Mouse (Mus musculus): ENCODE data around the gene Tnfrsf14.
A peak's percentile ranks its signal among the peaks of the same experiment; 100 is the strongest.

Gene Tnfrsf14

GRCm38 (mm10) chr4:154928395-154929087, at the start of gene Tnfrsf14:
Gene Tnfrsf14 (minus strand): TSS chr4:154928563.
- no peak for DNase-seq (ENCODE audit: extremely low read depth, insufficient read length, low spot score)

DNA sequence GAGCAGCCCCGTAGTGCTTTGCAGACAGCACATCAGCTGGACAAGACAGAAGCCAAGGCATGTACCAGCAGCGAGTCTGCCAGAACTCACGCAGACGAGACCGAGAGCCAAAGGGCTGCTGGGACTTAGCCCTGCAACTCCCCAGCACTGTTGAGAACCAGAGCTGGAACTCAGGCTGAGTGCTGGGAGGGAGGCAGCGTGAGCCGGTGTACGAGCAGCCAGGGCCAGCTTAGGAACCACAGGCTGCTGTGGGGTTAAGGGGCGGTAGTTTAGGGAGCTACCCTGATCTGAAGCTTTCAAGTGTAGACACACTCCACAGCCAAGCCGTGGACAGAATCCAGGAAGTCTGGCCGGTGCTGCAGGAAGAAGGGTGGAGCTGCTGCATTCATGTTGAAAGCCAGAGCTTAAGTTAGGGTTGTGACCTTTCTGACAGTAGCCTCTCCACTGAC, 45.8 kb upstream of the Tnfrsf14 start:
- DNase-seq (ENCODE audit: extremely low read depth, insufficient read length, low spot score): no peak

- no peak for DNase-seq (ENCODE audit: extremely low read depth, insufficient read length, low spot score)
Observed at GRCm38 (mm10) chr4:154972546-154972945, 44.2 kb upstream of the Tnfrsf14 start.

DNA sequence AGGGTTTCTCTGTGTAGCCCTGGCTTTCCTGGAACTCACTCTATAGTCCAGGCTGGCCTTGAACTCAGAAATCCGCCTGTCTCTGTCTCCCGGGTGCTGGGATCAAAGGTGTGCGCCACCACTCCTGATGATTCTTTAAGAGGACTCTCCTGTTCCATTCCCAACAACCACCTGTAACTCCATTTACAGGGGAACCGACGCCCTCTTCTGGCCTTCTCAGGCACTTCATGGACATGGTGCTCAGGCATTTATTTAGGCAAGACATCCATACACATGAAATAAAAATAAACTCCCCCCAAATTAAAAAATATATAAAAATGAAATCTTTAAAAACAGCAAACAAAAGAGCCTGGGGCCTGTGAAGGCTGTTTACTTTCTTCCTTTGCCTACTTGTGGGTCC, 38.8 kb upstream of the Tnfrsf14 start:
- no peak for DNase-seq (ENCODE audit: extremely low read depth, insufficient read length, low spot score)

- no peak for DNase-seq (ENCODE audit: extremely low read depth, insufficient read length, low spot score)
Observed at GRCm38 (mm10) chr4:154965856-154966255, 37.5 kb upstream of the Tnfrsf14 start.

- no peak for DNase-seq (ENCODE audit: extremely low read depth, insufficient read length, low spot score)
Observed at GRCm38 (mm10) chr4:154964581-154965235, 36.3 kb upstream of the Tnfrsf14 start.

DNA sequence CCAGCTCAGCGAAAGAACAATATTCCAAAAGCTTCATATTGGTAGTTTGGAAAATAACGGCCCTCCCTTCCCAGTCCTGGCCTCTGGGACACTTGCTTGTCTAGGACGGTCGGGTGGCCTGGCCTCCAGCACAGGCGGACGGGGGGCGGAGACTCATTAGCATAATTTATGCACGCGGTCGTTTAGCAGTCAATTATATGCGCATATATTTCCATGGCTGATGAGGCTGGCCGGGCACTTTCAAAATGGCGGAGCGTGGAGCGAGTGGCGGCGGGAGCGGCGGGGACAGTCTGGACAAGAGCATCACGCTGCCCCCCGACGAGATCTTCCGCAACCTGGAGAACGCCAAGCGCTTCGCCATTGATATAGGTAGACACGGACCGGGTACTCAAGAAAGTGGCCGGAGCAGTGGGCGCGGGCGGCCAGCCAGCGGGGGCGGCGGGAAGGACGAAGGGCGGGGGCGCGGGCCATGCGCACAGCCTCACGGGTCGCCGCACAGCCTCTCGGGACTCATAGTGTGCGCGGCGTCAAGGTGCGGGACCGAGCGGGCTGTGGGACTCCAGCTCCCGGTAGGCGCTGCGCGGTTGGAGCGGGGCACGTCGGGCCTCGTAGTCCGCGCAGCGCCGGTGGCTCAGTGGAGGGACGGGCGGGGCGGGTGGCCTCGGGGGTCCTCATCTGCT, 35.7 kb upstream of the Tnfrsf14 start, which contains the start of gene Pank4:
Pank4 (plus strand) TSS at position 223 of the 680 bp plus-strand sequence.
- peak; percentile 84 for DNase-seq (ENCODE audit: extremely low read depth, insufficient read length, low spot score)

DNA sequence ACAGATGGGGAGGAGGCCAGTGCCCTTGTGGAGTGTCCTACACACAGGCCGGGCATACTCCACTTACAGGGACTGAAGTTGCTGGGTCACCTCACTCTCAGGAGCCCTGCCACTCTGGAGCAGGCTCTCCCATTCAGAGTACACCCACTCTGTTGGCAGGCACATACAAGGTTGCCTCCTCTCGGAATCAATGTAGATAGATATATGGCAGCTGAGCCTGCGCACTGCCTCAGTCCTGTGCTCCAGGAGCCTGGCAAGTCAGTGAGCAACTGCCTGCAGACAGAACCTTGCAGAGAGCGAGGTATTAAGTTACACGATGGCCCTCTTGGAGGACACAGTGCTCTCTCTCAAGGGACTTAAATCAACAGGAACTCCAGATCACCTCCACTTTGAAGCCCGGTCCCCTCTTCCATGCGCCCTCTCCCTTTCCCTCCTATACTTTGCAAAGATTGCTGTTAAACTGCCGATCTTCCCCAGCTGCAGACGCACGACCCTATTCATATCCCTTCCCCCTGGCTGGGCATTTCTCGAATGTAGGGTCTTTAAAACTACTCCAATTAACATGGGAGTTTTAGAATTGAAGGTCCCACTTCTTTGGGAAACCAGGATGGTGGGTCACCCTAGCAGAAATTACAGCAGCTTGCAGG, 35.0 kb upstream of the Tnfrsf14 start:
- no peak for DNase-seq (ENCODE audit: extremely low read depth, insufficient read length, low spot score)

DNA sequence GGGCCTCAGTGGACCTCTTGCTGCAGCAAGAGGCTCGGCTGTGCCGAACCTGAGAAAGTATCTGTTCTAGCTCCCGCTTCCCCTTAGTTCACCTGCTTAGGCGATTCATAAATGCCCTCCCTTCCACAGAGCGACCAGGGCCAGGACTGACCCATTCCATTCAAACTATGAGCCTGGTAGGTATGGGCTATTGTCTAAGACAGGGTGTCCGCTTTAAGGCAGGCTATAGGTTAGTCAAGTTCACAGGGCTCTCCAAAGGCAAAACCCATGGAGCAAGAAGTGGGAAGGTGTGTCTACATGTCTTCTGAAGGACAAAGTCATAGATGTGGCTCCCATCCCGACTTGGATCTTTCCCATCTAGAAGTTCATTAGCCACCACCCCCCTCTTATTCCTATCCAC, 34.3 kb upstream of the Tnfrsf14 start:
- no peak for DNase-seq (ENCODE audit: extremely low read depth, insufficient read length, low spot score)

- no peak for DNase-seq (ENCODE audit: extremely low read depth, insufficient read length, low spot score)
Observed at GRCm38 (mm10) chr4:154961911-154962310, 33.5 kb upstream of the Tnfrsf14 start.

DNA sequence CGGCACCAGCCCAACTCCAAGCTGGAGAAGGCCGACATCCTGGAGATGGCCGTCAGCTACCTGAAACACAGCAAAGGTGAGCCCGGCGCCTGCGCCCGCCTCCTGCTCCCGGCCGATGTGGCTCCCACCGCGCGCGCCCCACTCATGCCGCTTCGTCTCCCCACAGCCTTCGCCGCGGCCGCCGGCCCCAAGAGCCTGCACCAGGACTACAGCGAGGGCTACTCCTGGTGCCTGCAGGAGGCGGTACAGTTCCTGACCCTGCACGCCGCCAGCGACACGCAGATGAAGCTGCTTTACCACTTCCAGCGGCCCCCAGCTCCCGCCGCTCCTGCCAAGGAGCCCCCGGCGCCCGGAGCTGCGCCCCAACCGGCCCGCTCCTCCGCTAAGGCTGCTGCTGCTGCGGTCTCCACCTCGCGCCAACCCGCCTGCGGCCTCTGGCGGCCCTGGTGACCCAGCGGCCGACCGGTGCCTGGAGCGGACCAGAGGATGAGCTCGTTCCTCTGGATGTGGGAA, 32.9 kb upstream of the Tnfrsf14 start:
- DNase-seq (ENCODE audit: extremely low read depth, insufficient read length, low spot score): no peak

DNA sequence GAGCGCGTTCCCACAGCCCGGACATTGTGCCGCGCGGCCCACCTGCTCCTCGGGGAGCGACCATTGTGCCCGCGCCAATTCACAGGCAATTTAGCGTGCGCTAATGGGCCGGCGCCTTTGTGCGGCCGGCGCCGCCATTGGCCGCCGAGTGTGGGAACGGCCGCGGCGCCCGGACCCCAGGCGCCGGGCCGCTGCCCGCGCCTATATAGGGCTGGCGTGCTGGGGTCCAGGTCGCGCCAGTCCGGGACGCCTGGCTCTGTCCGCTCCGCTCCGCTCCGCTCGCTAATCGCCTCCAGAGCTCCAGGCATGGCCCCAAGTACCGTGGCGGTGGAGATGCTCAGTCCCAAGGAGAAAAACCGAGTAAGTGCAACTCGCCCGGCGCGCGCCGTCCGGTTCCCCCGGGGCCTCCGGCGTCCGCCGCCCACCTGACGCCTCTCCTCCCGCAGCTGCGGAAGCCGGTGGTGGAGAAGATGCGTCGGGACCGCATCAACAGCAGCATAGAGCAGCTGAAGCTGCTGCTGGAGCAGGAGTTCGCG, 32.4 kb upstream of the Tnfrsf14 start, which contains the start of gene Hes5:
Hes5 (plus strand) TSS at position 234 of the 536 bp plus-strand sequence.
- DNase-seq (ENCODE audit: extremely low read depth, insufficient read length, low spot score): no peak

- no peak for DNase-seq (ENCODE audit: extremely low read depth, insufficient read length, low spot score)
Observed at GRCm38 (mm10) chr4:154960021-154960689, 31.8 kb upstream of the Tnfrsf14 start.

- no peak for DNase-seq (ENCODE audit: extremely low read depth, insufficient read length, low spot score)
Observed at GRCm38 (mm10) chr4:154958621-154959020, 30.3 kb upstream of the Tnfrsf14 start.

DNA sequence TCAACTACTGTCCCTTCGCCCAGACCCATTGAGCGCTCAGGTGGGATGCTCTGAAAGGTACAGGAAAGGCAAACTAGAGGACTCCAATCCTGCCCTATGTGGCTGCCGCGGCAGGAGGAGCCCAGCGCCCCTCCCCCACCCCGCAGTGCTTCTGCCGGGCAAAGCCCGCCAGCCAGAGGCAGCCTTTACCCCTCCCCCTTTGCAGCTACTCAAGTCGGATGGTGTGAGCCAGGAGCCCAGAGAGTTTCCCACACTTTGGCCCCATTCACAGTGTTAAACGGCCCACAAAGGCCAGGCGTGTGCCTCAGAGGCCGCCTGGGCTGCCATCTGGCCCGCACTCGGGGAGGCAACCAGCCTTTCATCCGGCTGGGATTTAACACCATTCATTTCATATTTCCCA, 29.8 kb upstream of the Tnfrsf14 start:
- no peak for DNase-seq (ENCODE audit: extremely low read depth, insufficient read length, low spot score)

GRCm38 (mm10) chr4:154957289-154957993, 29.1 kb upstream of the Tnfrsf14 start:
- no peak for DNase-seq (ENCODE audit: extremely low read depth, insufficient read length, low spot score)

- no peak for DNase-seq (ENCODE audit: extremely low read depth, insufficient read length, low spot score)
Observed at GRCm38 (mm10) chr4:154956604-154957003, 28.2 kb upstream of the Tnfrsf14 start.

DNA sequence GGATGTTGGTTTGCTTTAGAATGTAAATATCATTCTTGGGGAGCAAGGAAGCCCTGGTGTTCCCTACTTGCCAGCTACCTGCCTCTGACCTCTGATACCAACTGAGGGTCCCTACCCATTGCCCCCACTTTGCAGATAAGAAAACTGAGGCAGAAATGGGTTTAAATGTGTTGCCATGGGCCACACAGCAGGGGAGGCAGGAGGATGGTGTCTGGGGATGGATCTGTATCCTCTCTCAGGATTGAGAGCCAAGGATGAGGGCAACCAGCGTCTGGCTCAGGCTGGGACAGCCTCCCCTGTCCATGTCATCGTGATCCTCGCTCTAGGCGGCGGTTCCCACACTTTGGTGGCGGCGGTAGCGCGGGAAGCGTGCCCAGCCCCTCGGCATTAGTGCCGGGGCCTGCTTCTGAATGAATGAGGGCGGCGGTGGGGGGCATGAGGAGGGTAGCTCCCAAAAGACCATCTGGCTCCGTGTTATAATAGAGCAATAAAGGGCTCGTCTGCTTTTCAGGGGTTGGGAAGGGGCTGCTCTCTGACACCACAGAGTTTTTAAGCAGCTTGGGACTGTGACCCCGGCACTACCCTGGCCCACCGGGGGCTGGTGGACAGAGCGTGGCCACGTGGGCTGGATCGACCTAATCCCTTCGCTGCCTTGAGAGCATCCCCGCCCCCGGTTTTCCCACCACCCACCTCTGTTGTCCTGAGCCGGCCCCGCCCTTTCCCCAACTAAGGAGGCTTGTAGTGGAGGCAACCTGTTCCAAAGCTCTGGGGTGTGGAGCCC, 24.3 kb upstream of the Tnfrsf14 start:
- no peak for DNase-seq (ENCODE audit: extremely low read depth, insufficient read length, low spot score)

DNA sequence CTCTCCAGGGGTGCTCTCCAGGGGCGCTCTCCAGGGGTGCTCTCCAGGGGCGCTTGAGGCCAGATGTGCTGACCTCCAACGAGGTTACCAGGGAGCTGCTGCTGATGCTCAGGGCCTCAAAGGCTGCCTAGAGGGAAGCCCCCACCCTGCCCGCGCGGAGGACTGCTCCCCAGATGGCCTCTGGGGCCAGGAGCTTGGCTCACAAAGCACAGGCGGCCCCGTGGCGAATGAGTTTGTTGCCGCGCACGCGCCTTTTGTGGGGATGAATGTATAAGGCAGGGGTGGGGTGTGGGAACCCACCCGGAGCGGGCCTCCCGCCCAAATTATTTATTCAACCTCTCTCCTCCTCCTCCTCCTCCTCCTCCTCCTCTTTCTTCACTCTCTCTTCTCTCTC, 21.2 kb upstream of the Tnfrsf14 start:
- no peak for DNase-seq (ENCODE audit: extremely low read depth, insufficient read length, low spot score)
